ENCODE assay signal across 17 mouse cellular contexts in the genomic region with DNA sequence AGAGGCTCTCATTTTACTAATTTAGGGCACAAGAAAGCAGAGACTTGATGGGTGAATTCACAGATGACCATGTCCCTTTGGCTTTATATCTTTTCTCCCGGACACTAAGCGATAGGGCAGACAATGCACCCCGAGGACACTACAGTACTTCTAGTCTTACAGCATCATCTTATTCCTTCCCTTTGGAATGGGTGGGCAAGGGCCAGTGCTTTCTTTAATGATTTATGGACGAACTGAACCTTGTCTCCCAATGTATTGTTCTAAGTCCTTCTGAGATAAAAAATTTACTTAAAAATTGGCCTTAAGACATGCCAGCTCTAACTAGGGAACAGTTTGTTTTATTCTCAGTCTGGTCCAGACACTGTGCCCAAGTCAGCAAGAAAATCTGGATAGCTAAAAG.
"Had no signal": no experiment of that assay in that cellular context is flagged by ENCODE, and none has a peak within 500 bp of the region (broad histone marks: within the 10 kb centered on the region; RNA-seq: fewer than 3 reads in every experiment).

No protein-coding gene starts in this region.

- H3K27me3 ChIP-seq: midbrain, embryonic 13.5 days; midbrain, embryonic 15.5 days; neural tube, embryonic 12.5 days; stomach, embryonic 15.5 days had no signal

- H3K9ac ChIP-seq: lung, embryonic 15.5 days; midbrain, embryonic 13.5 days; midbrain, embryonic 15.5 days; neural tube, embryonic 12.5 days; stomach, embryonic 15.5 days had no signal

- H3K27ac ChIP-seq: lung, embryonic 15.5 days; macrophage; midbrain, embryonic 13.5 days; midbrain, embryonic 15.5 days; neural tube, embryonic 12.5 days; stomach, embryonic 15.5 days; stomach, postnatal 0 days had no signal

- H3K4me2 ChIP-seq: lung, embryonic 15.5 days; midbrain, embryonic 11.5 days; midbrain, embryonic 13.5 days; midbrain, embryonic 15.5 days; neural tube, embryonic 12.5 days; stomach, embryonic 15.5 days had no signal

- DNase-seq: lung, adult 2 months; lung, postnatal 14 days; lung, postnatal 36 days; right cerebral cortex, postnatal 14 days; thymus, adult 2 months; thymus, postnatal 25 days; thymus, postnatal 4 days had no signal

- H3K36me3 ChIP-seq: lung, embryonic 15.5 days; midbrain, embryonic 13.5 days; midbrain, embryonic 15.5 days; neural tube, embryonic 12.5 days; stomach, embryonic 15.5 days had no signal

- H3K4me3 ChIP-seq: lung, embryonic 15.5 days; megakaryocyte, embryonic 14.5 days; midbrain, embryonic 13.5 days; midbrain, embryonic 15.5 days; neural tube, embryonic 12.5 days; stomach, embryonic 15.5 days had no signal

- ATAC-seq: lung, postnatal 0 days; midbrain, embryonic 13.5 days; midbrain, embryonic 15.5 days had no signal

- H3K9me3 ChIP-seq: lung, embryonic 15.5 days; megakaryocyte, embryonic 14.5 days; midbrain, embryonic 13.5 days; midbrain, embryonic 15.5 days; neural tube, embryonic 12.5 days; stomach, embryonic 15.5 days had no signal
